Mouse (Mus musculus) kidney, adult 11 months (tissue): ENCODE measurements around the gene Cmc1.
"Not testable (repeated sequence)": the region's sequence is repeated elsewhere in the genome, so short reads cannot be mapped to it uniquely, and the experiment has no call there.

Experiments used
- DNase-seq: peaks from one replicate; pipeline ENCODE4 v3.0.0; 2022

Gene Cmc1

DNA sequence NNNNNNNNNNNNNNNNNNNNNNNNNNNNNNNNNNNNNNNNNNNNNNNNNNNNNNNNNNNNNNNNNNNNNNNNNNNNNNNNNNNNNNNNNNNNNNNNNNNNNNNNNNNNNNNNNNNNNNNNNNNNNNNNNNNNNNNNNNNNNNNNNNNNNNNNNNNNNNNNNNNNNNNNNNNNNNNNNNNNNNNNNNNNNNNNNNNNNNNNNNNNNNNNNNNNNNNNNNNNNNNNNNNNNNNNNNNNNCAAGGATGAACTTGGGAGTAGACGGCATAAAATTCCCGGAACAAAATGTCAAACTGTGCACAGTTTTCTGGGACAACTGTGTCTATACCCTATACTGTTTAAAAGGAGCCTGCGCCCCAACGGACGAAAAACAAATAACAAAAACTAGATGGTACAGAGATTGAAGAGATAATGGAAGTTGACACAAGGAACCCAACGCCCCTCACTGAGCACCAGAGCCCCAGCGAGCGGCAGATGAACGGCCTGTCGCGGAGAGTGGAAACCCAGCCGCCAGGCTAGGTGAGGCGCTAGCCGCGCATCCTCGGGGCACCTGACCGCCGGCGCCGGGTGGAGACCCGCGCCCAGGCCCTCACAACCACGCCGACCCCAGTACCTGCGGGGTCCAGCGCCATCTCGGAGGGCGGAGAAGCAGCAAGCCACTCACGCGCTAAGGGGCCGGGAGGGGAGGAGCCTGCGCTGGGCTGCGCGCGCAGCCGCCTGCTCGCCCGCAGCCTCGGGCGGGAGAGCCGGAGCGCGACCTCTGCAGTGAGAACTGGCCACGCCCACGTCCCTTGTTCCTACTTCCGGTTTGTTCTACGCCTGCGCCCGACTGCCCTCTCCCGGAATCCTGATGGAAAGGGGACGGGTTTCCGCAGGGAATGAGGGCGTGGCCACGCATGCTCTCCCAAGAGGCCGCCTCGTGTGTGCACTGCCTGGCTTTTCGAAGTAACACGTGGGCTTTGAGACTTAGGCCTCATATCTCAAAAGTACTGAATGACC, at the start of gene Cmc1:
Cmc1 (minus strand) TSS at position 771 of the 996 bp plus-strand sequence.
- peak; percentile 98 for DNase-seq

DNA sequence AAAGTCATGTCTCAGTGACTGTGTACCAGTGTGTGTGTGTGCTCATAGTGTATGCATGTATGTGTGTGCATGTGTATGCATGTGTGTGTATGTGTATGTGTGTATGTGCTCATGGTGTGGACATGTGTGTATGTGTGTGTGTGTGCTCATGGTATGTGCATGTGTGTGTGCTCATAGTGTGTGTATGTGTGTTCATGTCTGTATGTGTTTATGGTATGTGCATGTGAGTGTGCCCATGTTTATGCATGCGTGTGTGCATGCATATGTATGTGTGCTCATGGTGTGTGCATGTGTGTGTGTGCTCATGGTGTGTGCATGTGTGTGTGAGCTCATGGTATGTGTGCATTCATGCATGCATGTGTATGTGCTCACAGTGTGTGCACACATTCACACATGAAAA, 48.6 kb upstream of the Cmc1 start:
- DNase-seq = no peak

DNA sequence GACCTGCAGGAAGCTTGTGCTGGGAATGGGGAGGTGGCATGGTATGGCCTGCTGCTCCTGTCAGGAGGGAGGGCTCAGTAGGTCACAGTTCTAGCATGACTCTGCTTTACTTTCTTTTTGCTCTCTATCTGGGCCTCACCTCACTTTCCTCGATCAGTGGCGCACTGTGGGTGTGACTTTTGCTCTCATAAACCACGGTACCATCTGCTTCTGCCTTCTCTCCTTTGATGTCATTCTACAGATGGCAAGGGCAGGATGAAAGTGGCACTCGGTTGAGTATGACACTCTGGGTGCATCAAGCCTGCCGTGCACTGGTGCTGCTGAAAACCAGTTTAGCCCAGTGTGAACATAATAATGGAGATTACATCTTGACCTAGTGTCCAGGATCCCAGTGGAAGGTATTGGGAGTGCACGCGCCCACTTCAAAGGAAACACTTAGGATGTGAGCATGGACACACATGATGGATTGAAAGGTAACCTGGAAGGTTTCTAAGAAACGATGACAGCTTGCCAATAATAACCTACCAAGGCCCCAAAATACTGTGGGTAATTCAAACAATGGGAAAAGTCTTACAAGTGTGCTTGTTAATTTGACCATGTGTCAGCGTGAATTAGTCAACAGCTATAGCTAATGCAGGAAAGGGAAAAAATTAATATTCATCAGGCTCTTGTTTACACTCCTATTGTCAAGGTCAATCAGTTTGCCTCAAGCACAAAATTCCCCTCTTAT, 46.8 kb upstream of the Cmc1 start:
- no peak for DNase-seq

DNA sequence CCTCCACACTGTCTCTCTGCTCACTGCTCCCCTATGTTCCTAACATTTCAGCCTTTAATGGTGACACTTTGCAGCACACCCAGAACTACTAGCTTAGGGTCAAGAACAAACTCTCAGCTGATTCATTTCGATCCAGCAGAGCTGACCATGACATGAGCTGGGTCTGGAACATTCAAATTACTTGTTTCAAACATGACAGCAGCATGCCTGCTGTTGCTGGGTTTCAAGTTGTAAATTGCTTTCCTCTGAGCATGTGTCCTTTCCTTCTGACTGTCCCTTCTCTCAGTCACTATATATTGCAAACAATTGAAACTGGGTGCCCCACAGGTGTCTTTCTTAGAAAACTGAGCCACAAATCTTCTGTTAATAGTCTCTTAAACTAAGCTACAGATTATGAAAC, 43.3 kb upstream of the Cmc1 start:
- no peak for DNase-seq

DNA sequence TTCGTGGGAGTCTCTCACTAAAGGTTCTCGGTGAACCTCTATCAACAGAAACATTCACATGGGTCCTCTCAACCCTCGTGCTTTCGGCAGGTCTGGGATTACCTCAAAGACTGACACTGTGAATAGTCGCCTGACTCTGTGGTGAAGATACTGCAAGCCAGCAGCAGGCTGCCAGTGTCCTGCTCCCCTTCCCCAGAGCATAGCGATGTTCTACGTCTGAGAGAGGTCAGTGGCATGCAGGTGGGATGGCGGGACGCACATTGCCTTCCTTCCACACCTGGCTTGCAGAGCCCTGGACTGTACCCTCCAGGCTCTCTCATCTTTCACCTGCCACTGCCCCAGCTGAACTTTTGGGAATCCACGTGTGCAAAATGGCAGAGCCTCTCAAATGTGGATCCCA, 41.3 kb upstream of the Cmc1 start:
- no peak for DNase-seq

DNA sequence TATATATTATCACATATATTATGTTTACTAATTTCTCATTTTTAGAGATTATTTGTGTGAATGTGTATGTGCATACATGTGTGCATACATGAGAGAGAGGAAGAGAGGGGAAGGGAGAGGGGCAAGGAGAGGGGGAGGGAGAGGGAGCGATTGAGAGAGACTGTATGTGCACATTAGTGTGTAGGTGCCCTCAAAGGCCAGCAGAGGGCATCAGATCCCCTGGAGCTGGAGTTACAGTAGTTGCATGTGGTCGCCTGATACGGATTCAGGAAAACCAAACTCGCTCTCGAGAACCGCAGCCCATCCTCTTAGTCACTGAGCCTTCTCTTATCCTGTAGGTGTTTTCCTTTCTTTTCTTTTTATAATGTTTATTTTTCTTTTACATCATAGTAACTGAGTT, 38.4 kb upstream of the Cmc1 start:
- no peak for DNase-seq

DNA sequence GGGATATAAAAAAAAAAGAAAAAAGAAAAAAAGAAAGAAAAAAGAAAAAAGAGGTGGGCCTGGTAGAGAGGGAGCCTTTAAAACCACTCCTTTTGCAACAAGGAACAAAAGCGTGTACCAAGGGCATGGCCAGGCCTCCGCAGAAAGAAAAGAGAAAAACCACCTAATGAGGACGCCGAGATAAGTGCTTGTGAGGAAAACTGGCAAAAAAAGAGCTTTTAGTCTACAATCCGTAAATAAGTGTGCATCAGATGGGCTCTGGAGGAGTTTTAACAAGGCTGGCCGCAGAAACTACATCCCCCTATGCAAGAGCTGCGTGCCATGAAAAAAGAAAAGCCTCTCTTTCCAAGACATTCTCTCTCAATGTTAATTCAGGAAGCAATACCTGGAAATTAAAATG, 37.4 kb upstream of the Cmc1 start:
- DNase-seq = no peak

DNA sequence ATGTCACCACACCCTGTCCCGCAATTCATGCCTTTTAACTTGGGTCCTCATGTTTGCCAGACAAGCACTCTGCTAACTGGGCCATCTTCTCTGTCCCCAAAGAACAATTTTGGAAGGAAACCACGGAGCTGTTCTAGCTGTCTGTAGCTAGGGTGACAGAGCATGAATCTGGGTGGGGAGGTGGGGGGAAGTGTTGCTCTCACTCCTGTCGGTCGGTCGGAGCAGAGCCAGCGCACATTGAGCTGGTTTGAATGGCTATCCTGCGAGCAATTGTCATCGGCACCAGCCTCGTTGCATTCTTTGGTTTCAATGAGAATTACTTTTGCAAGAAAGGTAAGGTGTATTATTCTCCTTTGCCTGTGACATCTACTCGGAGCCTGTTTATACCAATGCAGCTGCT, 36.8 kb upstream of the Cmc1 start:
- DNase-seq = no peak

DNA sequence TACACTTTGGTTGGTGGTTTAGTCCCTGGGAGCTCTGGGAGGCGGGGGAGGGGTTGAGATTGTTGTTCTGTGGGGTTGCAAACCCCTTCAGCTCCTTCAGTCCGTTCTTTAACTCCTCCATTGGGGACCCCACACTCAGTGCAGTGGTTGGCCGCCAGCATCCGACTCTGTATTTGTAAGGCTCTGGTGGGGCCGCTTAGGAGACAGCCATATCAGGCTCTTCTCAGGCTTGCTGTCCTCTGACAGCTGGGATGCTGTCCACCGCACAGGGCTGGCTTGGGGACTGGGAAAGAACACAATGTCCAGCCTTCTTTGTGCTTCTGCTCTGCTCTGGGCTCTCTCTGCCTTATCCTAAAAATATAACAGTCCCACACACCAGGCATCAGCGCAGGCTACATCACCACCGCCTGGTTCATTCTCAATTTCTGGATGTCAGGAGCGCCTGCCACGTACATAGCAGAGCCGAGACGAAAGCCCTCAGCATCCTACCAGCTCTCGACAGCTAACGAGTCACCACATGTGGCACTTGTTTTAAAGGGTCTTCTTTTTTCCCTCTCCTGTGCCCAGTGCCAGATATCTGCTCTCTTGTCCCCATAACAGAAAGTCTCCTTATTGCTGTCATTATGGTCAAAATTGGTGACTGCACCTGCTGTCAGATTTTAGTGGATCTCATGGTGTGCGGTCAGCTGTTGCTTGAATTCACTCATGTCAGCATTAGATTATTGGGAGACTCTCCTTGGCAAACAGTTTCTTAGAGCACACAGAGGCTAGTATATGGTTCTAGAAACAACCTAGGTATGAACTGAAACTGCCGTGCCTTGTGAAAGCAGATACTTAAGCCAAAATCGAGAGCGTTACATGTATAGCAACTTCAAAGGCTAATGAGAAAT, 29.4 kb upstream of the Cmc1 start:
- DNase-seq = no peak

DNA sequence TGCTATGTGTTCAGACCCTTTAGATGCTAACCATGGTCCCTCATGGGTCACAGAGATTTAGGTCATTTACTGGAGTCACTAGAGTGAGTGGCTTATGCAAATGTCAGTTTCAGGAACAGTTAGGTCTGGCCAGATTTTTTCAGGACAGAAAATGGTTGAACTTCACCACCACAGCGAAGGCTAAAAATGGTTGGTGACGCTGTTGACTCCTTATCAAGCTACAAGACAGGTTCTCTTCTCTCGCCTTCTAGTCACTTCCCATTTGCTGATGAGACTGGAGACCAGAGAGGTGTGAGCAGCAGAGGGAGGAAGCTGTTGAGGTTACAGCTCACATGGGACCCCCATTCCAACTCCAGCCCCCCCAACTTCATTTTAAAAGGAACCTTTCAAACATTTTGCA, 26.7 kb upstream of the Cmc1 start:
- no peak for DNase-seq

DNA sequence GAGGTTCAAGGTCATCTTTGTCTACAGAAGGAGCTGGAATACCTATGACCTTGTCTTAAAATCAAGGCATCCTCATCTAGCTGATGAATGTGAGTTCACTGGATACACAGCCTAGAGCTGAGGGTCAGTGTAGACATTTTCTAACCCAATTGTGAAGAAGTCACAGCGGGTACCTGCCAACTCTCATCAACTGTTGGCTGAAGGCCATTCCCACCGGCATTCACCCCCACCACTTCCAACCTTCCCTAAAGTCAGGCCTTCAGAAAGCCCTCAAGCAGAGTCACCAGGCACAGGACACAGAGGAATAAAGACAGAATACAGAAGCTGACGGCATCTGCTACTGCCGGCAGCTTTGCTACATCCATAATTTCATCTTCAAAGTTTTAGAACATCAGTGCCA, 25.4 kb upstream of the Cmc1 start:
- DNase-seq = no peak

DNA sequence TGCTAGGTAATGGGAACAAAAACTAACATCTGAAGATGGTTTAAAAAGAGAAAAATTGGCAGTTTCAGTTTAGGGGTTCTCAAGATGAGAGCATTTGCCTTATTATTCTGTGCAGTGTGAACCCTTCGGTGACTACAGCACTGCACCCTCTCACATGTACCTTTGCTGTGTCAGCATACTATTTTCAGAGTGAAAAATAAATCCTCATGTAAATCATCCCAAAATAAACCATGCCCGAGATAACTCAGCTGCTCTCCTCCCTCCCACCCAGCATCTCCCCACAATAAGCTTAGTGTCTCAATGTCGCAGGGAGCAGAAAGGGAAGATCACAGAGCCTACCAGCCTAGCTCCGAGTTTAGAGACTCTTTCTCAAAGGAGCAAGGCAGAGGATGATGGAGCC, 23.1 kb upstream of the Cmc1 start:
- no peak for DNase-seq

DNA sequence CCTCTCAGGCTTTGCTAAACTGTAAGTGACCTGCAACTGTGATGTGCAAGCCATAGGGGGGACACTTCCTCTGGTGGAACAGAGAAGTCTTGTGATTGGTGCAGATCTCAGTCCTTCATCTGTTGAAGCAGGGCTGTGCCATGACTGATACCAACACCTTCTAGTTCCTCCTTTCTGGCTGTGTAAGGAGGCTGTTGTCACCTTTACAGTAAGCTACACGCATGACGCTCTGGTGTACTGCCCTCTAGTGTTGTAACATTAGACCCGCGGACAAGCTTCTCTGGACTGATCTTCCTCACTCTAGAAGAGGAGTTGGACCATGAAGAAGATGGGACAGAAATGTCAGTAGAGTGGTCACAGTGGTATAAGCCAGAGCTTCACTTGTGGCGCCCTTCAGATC, 18.6 kb upstream of the Cmc1 start:
- DNase-seq = peak; percentile 9

DNA sequence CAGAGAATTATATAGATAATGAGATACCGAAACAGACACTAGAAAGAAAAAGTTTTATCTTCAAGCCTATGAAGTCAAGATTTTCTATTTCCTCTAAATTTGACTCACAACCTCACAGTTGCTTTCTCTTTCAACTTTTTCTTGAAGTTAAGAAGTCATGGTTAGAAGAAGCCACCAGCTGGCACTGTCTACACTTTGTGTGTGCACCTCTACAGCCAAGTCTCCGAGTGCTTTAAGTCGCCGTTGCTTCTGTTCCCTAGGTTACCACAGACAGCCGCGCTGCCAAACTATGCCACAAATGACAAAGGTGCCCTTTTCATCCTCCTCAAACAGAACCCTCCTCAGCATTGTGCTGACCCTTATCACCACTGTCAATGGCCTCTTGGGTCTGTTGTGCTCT, 17.6 kb upstream of the Cmc1 start:
- no peak for DNase-seq

DNA sequence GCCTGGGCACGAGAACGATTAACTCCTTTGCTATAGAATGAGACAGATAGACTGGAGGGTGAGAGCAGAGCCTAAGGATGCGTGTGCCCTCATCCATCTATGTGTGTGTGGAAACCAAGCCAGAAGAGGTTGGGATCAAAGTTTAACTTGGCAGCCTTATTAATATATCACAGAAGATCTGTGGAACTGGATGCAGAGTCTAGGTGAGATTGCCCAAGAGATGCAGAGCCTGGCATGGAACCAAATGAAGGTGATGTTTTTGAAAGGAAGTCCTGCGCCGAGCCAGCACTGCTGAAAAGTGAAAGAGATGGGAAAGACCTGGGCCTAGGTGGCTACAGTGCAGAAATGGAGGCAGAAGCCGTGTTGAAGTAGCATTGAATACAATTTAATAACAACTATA, 11.6 kb upstream of the Cmc1 start:
- peak; percentile 26 for DNase-seq

DNA sequence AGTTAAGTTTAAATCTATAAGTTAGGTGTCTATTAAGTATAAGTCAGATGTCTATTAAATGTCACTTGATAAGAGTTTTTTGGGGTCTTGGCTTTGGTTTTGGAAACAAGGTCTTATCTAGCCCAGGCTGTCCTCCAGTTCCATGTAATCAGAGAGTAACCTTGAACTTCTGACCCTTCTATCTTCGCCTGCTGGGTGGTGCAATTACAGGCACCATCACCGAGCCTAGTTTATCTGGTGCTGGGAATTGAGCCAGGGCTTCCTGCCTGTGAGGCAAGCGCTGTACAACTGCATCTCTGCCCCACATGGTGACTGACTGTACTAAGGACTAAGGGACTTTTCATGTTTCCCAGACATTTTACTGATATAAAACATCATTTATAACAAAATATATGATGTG, 10.0 kb upstream of the Cmc1 start:
- no peak for DNase-seq

DNA sequence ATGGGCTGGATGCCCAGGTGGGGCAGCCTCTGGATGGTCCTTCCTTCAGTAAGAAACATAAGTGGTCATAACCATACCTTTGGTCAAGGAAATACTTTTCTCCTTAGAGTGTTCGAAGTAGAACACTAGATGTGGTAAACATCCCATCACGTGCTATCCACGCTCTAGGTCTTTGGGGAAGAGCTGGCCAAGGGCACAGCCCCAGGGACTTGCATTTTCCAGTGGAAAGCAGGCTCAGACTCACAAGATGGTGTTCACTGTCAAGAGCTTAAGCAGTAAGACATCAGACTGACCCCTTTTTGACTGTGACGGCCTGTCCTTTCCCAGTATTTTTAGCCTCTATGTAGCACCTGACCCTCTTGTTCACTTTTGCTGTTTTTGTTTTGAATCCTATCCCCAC, 8.2 kb upstream of the Cmc1 start:
- no peak for DNase-seq

DNA sequence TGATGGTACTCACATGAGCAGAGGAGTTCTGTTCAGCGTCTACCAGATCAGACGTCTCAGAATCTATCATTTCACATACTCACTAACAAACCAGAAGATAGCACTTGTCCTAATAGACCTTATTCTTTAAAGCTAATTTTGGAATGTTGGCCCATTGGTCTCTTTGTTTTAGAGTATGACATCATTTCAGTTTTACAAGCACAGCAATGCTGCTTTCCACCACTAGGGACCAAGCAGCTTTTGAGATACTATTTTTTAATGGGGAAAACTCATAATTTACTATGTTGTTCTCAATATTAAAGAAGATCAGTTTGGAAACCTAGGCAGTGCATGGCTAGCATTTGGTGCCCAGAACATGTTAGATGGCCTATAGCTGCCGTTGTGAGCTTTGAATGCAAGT, 7.3 kb upstream of the Cmc1 start:
- DNase-seq = no peak

DNA sequence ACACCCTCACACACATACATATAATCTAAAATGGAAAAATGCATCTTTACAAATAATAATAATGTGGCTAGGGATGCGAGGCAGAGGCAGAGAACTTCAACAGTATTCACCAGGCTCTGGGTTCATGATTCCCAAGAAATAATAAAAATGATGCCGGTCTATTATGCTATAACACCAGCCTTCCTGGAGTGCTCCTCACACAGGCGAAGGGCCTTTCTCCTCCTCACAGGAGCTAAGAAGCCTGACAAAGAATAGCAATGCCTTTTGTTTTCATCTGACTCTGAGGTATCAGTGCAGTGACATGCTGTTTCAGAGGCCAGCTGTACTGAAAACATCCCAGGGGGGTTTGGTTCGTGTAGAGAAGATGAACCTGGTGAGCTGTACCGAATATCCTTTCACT, 4.7 kb upstream of the Cmc1 start:
- no peak for DNase-seq

DNA sequence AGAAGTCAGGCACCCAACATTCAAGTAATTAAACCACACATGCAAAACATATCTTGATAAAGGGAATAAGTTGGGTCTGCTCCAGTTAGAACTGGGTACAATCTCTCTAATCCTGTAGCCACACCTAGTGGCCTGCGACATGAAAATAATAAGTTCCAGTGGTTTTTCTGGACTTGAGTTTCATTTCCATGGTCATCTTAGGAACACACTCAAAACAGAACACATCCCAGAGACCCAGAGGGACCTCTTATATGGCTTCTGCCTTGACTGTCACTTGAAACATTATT, 1.2 kb upstream of the Cmc1 start:
- no peak for DNase-seq

DNA sequence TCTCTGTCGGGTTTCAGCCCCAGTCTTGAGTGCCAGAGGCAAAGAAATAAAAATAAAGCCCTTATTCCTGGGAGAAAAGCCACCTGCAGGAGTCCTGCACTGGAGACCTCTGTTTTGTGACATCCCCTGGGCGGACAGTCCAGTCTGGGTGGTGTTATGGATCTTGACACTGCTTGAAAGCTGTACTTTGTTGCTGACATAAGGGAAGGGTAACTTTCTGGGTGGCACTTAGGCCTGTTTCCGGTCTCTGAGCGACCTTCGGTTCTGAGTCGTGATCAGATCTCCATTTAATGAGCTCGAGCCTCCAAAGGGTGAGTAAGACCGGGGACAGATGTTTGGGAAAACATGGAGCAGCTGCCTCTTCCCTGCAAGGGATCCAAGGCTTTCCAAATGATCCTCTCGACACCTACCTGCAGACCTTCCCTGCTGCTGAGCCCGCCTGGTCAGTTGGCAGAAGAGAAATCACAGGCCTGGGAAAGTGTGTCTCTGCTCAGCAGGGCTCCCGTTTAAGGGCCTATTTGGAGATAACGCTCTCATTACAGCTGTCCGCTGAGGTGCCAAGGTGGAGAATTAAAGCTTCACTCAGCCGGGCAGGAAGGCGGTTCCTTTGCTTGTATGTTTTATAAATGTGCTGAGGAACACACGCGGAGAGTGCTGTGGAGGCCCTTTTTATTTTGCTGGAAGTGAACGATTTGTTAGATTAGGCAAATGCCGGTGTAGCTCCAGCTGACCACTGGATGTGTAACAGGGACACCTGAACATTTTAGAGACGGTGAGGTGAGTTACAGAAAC, 648 bp upstream of the Cmc1 start:
- peak; percentile 7 for DNase-seq

DNA sequence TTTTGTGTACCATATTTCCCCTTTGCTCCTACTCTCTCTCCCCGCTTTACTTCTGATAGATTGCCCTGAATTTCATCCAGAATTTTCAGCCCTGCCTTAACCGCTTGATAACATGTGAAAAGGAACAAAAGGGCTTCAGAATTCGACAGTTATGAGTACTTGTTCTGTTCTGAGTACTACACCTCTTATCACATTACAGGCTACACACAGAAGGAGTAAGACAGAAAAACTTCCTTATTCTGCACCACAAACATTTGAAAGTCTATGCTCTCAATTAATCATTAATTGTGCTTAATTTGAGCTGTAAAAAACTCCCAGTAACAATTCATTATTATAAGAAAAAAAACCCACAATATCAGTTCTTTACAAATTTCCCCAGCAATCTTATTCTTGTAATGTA, 9.6 kb downstream of the Cmc1 start:
- not testable (repeated sequence) for DNase-seq

DNA sequence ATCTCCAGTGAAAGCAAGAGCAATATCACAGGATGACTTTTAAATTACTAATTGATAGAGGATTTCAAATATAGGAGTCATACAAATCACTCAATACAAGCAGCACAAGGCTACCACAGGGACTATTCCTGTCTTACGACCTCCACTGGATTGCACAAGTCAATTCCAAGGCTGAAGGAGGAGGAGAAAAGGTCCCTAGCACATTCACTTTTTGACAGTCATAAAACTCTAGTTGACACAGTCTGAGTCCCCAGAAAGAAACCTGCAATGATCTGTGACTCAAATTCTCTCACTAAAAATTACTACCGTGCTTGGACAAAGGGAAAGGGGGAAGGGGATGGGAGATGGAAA, 39.6 kb downstream of the Cmc1 start:
- DNase-seq = no peak
